Mouse (Mus musculus): ENCODE measurements around the gene Prox1.
A peak's percentile ranks its signal among the peaks of the same experiment; 100 is the strongest.

Gene Prox1

DNA sequence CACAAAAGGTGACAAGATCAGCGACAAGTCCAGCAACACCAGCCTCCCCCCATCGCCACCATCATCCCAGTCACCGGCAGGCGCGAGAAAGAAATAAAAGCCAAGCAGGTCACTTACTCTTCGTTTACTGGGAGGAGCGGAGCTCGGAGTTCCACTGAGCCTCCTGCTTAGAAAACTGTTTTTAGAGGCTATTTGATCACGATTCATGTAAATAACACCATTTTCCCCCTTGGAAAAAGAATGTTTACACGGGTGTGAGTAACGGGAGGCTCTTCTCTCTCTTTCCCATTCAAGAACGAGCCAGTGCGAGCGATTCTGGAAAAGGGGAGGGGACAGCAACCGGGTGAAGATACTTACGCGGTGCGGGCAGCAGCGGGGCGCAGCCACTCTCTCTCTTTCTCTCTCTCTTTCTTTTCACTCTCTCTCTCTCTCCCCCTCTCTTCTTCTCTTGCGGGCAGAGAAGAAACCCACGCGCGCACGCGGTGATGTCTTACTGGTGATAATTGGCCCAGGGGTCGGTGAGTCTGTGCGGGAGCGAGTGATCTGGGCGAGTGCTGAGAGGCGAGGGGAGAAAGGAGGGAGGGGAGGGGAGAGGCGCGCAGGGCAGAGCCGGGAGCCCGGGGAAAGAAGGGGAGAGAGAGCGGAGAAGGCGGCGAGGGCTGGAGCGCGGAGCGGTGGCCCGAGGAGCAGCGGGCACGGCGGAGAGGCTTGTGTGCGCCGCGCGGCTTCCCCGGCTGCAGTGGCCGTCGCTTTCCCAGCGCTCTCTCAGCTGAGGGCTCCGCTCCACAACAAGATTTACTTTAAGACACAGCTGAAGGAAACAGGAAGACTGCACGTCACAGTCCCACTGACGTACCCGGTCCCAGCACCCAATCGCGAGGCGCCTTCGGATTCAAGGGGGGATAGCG, at the start of gene Prox1:
Gene Prox1, minus strand, starts transcription at position 804 of the 908 bp plus-strand sequence.
- DNase-seq = peak; percentile 91

- no peak for DNase-seq
Measured at GRCm38 (mm10) chr1:190216621-190217020, 46.1 kb upstream of the Prox1 start.

DNA sequence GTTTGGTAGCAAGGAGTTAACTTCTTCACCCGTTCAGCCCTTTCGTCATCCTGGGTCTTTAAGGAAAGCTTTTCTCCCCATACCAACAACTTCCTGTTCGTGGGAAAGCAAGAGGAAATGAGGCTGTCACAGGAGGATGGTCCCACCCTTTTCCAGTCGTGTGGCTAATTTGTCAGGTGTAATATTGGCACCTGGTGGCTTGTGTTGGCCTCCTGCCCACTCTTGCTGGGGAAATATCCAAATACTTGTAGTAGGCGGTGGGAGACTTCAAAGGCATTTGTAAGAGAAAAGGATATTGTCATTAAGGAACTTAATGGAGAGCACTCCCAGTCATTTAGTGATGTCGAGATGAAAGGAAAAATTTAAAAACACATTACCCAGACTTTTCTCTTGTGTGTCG, 44.1 kb upstream of the Prox1 start:
- DNase-seq = no peak

DNA sequence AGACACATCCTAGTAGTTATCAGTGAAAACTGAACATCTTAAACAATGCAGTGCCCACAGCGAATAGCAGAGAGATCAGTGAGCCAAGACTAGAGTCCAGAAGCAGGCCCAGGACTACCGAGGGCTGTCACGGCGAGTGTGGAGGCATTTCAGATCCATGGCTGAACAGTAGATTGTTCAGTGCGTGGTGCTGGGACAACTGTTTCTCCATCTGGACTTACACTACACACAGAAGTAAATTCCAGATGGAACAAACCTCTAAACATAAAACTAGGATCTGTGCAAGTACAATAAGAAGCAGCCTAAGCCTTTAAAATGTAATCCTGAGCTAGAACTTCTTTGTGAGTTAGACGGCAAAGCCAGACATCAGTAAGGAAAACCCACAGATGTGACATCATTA, 42.7 kb upstream of the Prox1 start:
- DNase-seq = no peak

GRCm38 (mm10) chr1:190207246-190207645, 36.7 kb upstream of the Prox1 start:
- no peak for DNase-seq

GRCm38 (mm10) chr1:190205691-190206090, 35.2 kb upstream of the Prox1 start:
- no peak for DNase-seq

DNA sequence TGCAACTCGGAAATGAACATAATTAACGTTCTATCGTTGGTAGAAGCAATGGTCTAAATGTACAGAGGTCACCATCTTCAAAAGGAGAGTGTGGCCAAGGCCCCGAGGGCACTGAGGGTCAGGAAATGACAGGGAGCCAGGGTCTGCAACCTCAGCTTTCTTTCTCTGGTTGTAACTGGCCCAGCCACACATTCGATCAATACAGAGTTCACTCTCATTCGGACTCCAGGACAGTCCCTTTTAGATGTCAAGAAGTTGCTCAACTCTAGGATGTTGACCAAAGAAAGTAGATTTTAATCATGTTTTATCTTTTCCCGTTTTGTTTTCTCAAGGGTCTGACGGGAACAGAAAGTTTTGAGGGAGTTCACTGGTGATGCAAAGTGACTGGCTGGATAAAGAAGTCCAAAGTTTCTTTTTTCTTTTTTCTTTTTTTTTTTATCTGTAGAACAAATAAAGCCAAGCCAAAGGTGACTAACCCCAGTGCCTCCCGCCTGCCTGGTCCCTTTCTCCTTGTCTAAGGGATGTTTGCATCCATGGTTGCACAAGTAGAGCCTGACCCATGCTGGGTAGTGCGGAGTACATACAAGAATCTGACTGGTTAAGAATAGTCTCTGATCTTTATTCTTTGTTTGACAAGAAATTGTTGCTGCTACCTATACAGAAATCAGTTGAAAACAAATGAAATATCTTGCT, 34.0 kb upstream of the Prox1 start:
- DNase-seq = no peak

DNA sequence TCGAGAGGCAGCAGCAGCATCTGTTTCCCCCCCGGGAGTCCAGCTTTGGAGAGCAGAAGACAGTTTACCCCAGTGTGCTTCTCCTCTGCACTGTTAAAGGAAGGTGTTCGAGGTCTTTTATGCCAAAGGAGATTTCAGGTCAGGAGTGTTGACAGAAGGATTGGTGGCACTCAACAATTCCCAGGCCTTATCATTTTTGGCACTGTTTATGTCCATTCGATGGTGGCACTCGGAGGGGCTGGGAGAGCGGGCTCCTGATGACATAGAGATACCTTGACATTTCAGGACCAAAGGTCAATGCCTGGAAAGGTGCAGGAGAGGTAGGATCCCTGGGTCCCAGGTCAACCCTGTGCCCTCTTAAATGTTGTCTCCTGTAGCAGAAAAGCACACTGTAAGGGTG, 31.2 kb upstream of the Prox1 start:
- no peak for DNase-seq

DNA sequence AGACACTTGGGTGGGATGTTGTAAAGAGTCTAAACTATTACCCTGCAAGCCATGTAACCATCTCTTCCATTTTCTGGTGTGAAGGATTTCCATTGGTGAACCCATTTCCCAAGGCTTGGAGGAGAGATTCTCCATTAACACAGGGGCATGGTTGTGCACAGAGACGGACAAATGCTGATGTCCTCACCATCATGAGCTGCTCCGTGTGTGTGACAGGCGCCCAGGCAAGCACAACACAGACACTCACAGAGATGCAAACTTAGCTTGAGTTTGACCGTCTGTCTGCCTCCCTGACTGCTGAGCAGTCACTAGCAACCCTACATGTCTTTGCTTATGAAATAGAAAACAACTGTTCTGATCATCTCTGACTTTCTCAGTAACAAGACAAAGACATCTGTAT, 30.5 kb upstream of the Prox1 start:
- DNase-seq = no peak

DNA sequence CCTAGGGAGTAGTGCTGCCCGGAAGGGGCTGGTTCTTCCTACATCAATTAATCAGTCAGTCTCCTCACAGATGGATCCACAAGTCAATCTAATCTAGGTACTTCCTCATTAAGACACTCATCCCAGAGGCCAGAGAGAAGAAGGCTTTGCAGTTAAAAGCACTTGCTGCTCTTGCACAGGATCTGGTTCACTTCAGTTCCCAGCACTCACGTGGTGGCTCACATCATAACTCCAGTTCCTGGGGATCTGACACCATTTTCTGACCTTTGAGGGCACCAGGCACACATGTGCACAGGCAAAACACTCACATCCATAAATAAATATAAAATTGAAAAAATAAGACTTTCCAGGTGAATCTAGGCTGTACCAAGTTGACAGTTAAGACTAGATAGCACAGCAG, 27.7 kb upstream of the Prox1 start:
- no peak for DNase-seq

DNA sequence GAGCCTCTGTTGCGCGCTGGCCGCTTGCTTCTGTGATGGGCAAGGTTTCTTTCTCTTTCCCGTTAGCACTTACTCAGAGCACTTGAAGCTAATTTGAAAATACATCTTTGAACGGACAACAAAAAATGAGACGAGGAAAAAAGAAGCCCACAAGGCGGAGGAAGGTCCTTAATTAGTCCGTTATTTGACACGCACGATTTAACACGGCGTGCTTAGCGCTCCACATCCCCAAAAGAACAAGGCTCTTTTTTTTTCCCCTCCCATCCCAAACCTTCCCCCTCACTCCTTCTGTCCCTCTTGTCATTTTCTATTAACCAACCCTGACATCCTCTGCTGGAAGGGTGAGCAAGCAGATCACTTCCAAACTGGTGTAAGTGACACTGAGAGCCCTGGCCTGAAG, 21.5 kb upstream of the Prox1 start:
- no peak for DNase-seq

- DNase-seq = peak; percentile 69
Measured at GRCm38 (mm10) chr1:190190231-190190965, 19.9 kb upstream of the Prox1 start.

- DNase-seq = no peak
Measured at GRCm38 (mm10) chr1:190189125-190189524, 18.6 kb upstream of the Prox1 start.

- no peak for DNase-seq
Measured at GRCm38 (mm10) chr1:190186336-190186735, 15.8 kb upstream of the Prox1 start.

DNA sequence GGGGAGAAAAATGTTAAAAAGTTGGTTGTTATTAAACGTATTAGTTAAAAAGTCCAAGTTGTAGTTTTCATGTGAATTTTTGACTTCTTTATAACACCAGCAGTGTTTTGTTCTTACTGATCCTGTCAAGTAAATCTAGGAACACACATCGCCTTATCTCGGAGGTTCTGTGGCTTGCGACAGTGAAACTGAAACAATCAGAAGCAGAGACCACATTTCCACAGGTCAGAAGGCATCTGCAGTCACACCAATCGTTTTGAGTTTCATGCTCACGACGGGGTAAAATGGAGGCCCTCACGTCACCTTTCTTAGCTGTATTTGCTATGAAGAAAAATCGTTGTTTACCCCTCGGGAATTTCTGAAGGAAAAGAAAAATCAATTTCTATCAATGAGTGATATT, 14.8 kb upstream of the Prox1 start:
- DNase-seq = no peak

DNA sequence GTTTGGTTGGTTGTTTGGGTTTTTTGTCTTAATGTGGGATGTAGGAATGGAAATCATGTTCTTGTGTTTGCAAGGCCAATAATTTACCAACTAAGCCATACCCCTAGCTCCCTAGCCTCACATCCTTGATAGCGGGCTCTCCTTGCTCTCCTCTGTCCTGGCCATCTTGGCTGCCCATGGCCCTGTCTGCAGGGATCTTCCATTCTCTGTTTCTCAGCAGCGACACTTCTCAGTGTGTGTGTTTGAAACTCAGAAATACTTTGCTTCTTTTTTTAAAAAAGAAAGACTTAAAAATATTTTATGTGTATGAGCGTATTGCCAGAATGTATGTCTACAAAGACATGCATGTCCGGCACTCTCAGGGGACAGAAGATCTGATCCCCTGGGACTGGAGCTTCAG, 13.1 kb upstream of the Prox1 start:
- no peak for DNase-seq

- DNase-seq = peak; percentile 18
Measured at GRCm38 (mm10) chr1:190181765-190182164, 11.3 kb upstream of the Prox1 start.

DNA sequence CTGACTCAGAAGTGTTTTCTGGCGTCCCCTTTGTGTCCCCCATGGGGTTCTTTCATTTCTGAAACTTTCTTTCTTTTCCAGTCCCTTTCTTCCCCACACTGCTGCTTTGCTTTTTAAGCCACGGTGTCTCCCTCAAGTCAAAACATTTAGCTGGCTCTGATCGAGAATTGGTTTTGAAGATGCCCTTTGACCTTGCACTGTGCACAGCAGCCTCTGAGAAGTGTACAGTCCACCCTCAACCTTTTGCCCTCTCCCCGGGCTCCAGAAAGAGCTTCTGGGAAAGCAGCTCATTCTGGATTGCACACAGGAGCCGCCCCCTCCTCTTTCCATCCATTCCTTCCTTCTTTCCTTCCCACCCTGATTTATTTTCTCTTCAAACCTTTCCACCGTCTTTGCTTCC, 10.3 kb upstream of the Prox1 start:
- DNase-seq = no peak

GRCm38 (mm10) chr1:190176961-190177360, 6.4 kb upstream of the Prox1 start:
- DNase-seq = no peak

- DNase-seq = peak; percentile 66
Measured at GRCm38 (mm10) chr1:190174671-190175661, 4.5 kb upstream of the Prox1 start.

DNA sequence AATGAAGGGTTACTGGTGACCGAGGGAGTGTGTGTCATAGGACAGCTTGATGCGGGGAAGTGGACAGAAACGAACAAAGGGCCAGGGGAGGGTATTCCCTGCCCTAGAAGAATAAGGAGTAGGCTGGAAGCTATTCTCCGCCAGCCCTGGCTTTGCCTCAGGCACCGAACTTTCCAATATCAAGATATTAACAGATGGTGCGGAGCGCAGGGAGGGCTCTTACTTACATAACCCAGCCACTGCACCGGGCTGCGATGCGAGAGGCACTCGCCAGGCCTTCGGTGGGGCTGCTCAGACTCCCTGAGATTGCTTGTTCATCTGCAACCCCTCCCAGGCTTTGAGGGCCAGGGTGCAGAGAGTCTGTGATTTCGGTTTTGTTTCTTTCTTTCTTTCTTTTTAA, 3.7 kb upstream of the Prox1 start:
- peak; percentile 78 for DNase-seq

GRCm38 (mm10) chr1:190173596-190173995, 3.1 kb upstream of the Prox1 start:
- DNase-seq = peak; percentile 60

Measured in embryo, embryonic 11 days (tissue).